Mouse (Mus musculus) hindbrain, embryonic 15.5 days (tissue): ENCODE measurements around the gene 4931422A03Rik. TPM values are rescaled to one million over a fixed set of nuclear protein-coding genes. Genes with fewer than 3 reads are reported as not detected.

Experiments used
- ATAC-seq: fragments of 200-750 bp; cut with Nextera tagmentation; 2 replicates; pipeline ENCODE4 v1.8.0; 2017; ENCODE audit warnings: low read depth, moderate number of reproducible peaks, moderate TSS enrichment; ENCODE audit not compliant: low FRiP score
- H3K27ac ChIP-seq: fragments of 300-500 bp; sonication (generic); replicated peaks from 2 replicates; pipeline ENCODE4 v1.5.1; 2015; ENCODE audit warnings: mild to moderate bottlenecking, inconsistent platforms
- H3K27me3 ChIP-seq: fragments of 300-500 bp; sonication (generic); 2 replicates; pipeline ENCODE4 v1.6.1; 2015; ENCODE audit warnings: control low read depth, inconsistent platforms
- H3K36me3 ChIP-seq: fragments of 300-500 bp; sonication (generic); 2 replicates; pipeline ENCODE4 v1.6.1; 2015; ENCODE audit warnings: control low read depth, inconsistent platforms
- H3K4me1 ChIP-seq: fragments of 300-500 bp; sonication (generic); replicated peaks from 2 replicates; pipeline ENCODE4 v1.6.1; 2015; ENCODE audit warnings: control low read depth, inconsistent platforms
- H3K4me2 ChIP-seq: fragments of 300-500 bp; sonication (generic); 2 replicates; pipeline ENCODE4 v1.6.1; 2015; ENCODE audit warnings: moderate library complexity, mild to moderate bottlenecking, inconsistent platforms
- H3K4me3 ChIP-seq: fragments of 300-500 bp; sonication (generic); 2 replicates; pipeline ENCODE4 v1.5.1; 2015; ENCODE audit warnings: mild to moderate bottlenecking, inconsistent platforms
- H3K9ac ChIP-seq: fragments of 300-500 bp; sonication (generic); 2 replicates; pipeline ENCODE4 v1.6.1; 2015; ENCODE audit warnings: inconsistent platforms
- H3K9me3 ChIP-seq: fragments of 300-500 bp; sonication (generic); 2 replicates; pipeline ENCODE4 v1.6.1; 2016; ENCODE audit warnings: control low read depth, inconsistent platforms
- WGBS: fragments of 180-500 bp; shearing (Covaris S2); methylation state at CpG from one replicate; pipeline ENCODE4 v1.1.7; 2015; 5-methylcytosine and 5-hydroxymethylcytosine counted together
- polyA plus RNA-seq: library from polyadenylated mRNA; unstranded; fragments of >200 nt; fragmentation: Nextera tagmentation; extraction: Ambion mirVana; gene quantifications from 2 replicates; pipeline ENCODE4 v1.2.1, GENCODE M21; 2015

Gene 4931422A03Rik
- polyA plus RNA-seq, 1 experiment from 2014 or later, result 2.7 TPM

- H3K4me1 ChIP-seq, result peaks cover under 1% of the 10 kb centered on the region; the same call in 1 of the 2 replicates
- H3K4me3 ChIP-seq, result no peak overlapping the region
- ATAC-seq, result no peak
- no peak overlapping the region for H3K4me2 ChIP-seq
- no peak overlapping the region for H3K9ac ChIP-seq
- H3K27me3 ChIP-seq, result no peaks in the 10 kb centered on the region
- H3K36me3 ChIP-seq, result no peaks in the 10 kb centered on the region
- WGBS, result 67% methylated on average over 3 of the region's 3 CpGs
- no peak overlapping the region for H3K27ac ChIP-seq
- H3K9me3 ChIP-seq, result no peaks in the 10 kb centered on the region
These were observed 87.1 kb downstream of the 4931422A03Rik start for GRCm38 (mm10) chr2:103941085-103941484.

GRCm38 (mm10) chr2:103939003-103939402 is 89.2 kb downstream of the 4931422A03Rik start:
- no peak for ATAC-seq
- Histone ChIP-seq H3K4me2 (no peak overlapping the region), H3K9ac (no peak overlapping the region), H3K4me3 (no peak overlapping the region), H3K27ac (no peak overlapping the region), H3K9me3 (no peaks in the 10 kb centered on the region), H3K36me3 (no peaks in the 10 kb centered on the region), H3K27me3 (no peaks in the 10 kb centered on the region), H3K4me1 (no peaks in the 10 kb centered on the region)

- H3K27me3 ChIP-seq, result no peaks in the 10 kb centered on the region
- H3K9ac ChIP-seq, result no peak overlapping the region
- H3K4me2 ChIP-seq, result no peak overlapping the region
- ATAC-seq, result no peak
- H3K4me3 ChIP-seq, result no peak overlapping the region
- no peaks in the 10 kb centered on the region for H3K36me3 ChIP-seq
- 80% methylated on average over 1 of the region's 1 CpGs for WGBS
- no peaks in the 10 kb centered on the region for H3K9me3 ChIP-seq
- H3K27ac ChIP-seq, result no peak overlapping the region
- no peaks in the 10 kb centered on the region for H3K4me1 ChIP-seq
These were observed 89.6 kb downstream of the 4931422A03Rik start for GRCm38 (mm10) chr2:103938573-103938972.

GRCm38 (mm10) chr2:103937670-103938069 is 90.5 kb downstream of the 4931422A03Rik start:
- Histone ChIP-seq H3K9me3 (no peaks in the 10 kb centered on the region), H3K4me2 (no peak overlapping the region), H3K4me3 (no peak overlapping the region), H3K27ac (no peak overlapping the region), H3K27me3 (no peaks in the 10 kb centered on the region), H3K9ac (no peak overlapping the region), H3K4me1 (no peaks in the 10 kb centered on the region), H3K36me3 (no peaks in the 10 kb centered on the region)
- WGBS, result 81% methylated on average over 2 of the region's 2 CpGs
- no peak for ATAC-seq

GRCm38 (mm10) chr2:103936666-103937065 is 91.5 kb downstream of the 4931422A03Rik start:
- no peak overlapping the region for H3K4me3 ChIP-seq
- no peak overlapping the region for H3K4me2 ChIP-seq
- 90% methylated on average over 2 of the region's 2 CpGs for WGBS
- no peaks in the 10 kb centered on the region for H3K27me3 ChIP-seq
- no peaks in the 10 kb centered on the region for H3K9me3 ChIP-seq
- no peak overlapping the region for H3K9ac ChIP-seq
- ATAC-seq, result no peak
- no peaks in the 10 kb centered on the region for H3K36me3 ChIP-seq
- H3K27ac ChIP-seq, result no peak overlapping the region
- no peaks in the 10 kb centered on the region for H3K4me1 ChIP-seq

GRCm38 (mm10) chr2:103935691-103936435 is 92.3 kb downstream of the 4931422A03Rik start:
- no peak overlapping the region for H3K9ac ChIP-seq
- ATAC-seq, result no peak
- H3K4me3 ChIP-seq, result no peak overlapping the region
- H3K4me1 ChIP-seq, result peaks cover 3% of the 10 kb centered on the region; the same call in 1 of the 2 replicates
- no peak overlapping the region for H3K4me2 ChIP-seq
- no peaks in the 10 kb centered on the region for H3K27me3 ChIP-seq
- no peak overlapping the region for H3K27ac ChIP-seq
- H3K36me3 ChIP-seq, result no peaks in the 10 kb centered on the region
- no peaks in the 10 kb centered on the region for H3K9me3 ChIP-seq
- whole genome bisulfite sequencing, result 53% methylated on average over 10 of the region's 10 CpGs

- no peak overlapping the region for H3K27ac ChIP-seq
- no peak overlapping the region for H3K9ac ChIP-seq
- H3K27me3 ChIP-seq, result no peaks in the 10 kb centered on the region
- WGBS, result 89% methylated on average over 3 of the region's 3 CpGs
- ATAC-seq, result no peak
- H3K4me3 ChIP-seq, result no peak overlapping the region
- peaks cover 14% of the 10 kb centered on the region for H3K4me1 ChIP-seq
- no peak overlapping the region for H3K4me2 ChIP-seq
- H3K36me3 ChIP-seq, result no peaks in the 10 kb centered on the region
- no peaks in the 10 kb centered on the region for H3K9me3 ChIP-seq
These were observed 93.5 kb downstream of the 4931422A03Rik start for GRCm38 (mm10) chr2:103934670-103935069.

- no peak overlapping the region for H3K4me2 ChIP-seq
- H3K27me3 ChIP-seq, result no peaks in the 10 kb centered on the region
- H3K9ac ChIP-seq, result no peak overlapping the region
- no peak overlapping the region for H3K27ac ChIP-seq
- no peak overlapping the region for H3K4me3 ChIP-seq
- no peak for ATAC-seq
- H3K9me3 ChIP-seq, result no peaks in the 10 kb centered on the region
- peaks cover 17% of the 10 kb centered on the region for H3K4me1 ChIP-seq
- no peaks in the 10 kb centered on the region for H3K36me3 ChIP-seq
- WGBS, result 31% methylated on average over 7 of the region's 7 CpGs
These were observed 93.9 kb downstream of the 4931422A03Rik start for GRCm38 (mm10) chr2:103934270-103934669.

- Histone ChIP-seq H3K9ac (no peak overlapping the region), H3K27me3 (no peaks in the 10 kb centered on the region), H3K9me3 (no peaks in the 10 kb centered on the region), H3K4me1 (peaks cover 32% of the 10 kb centered on the region), H3K36me3 (no peaks in the 10 kb centered on the region), H3K4me2 (no peak overlapping the region), H3K4me3 (no peak overlapping the region), H3K27ac (no peak overlapping the region)
- ATAC-seq, result no peak
- WGBS, result 77% methylated on average over 9 of the region's 9 CpGs
These were observed 95.7 kb downstream of the 4931422A03Rik start for GRCm38 (mm10) chr2:103932480-103932879.

- Histone ChIP-seq H3K9me3 (no peaks in the 10 kb centered on the region), H3K27ac (no peak overlapping the region), H3K4me1 (peaks cover 34% of the 10 kb centered on the region), H3K36me3 (no peaks in the 10 kb centered on the region), H3K4me3 (no peak overlapping the region), H3K9ac (no peak overlapping the region), H3K4me2 (no peak overlapping the region), H3K27me3 (no peaks in the 10 kb centered on the region)
- 54% methylated on average over 2 of the region's 2 CpGs for WGBS
- ATAC-seq, result no peak
These were observed 96.1 kb downstream of the 4931422A03Rik start for GRCm38 (mm10) chr2:103932025-103932424.

- H3K4me2 ChIP-seq, result no peak overlapping the region
- no peak for ATAC-seq
- no peaks in the 10 kb centered on the region for H3K36me3 ChIP-seq
- WGBS, result 69% methylated on average over 7 of the region's 7 CpGs
- no peak overlapping the region for H3K9ac ChIP-seq
- H3K27me3 ChIP-seq, result no peaks in the 10 kb centered on the region
- H3K27ac ChIP-seq, result no peak overlapping the region
- no peak overlapping the region for H3K4me3 ChIP-seq
- H3K9me3 ChIP-seq, result no peaks in the 10 kb centered on the region
- peaks cover 34% of the 10 kb centered on the region for H3K4me1 ChIP-seq
These were observed 96.7 kb downstream of the 4931422A03Rik start for GRCm38 (mm10) chr2:103931511-103931911.

- H3K27me3 ChIP-seq, result no peaks in the 10 kb centered on the region
- H3K9ac ChIP-seq, result no peak overlapping the region
- H3K4me3 ChIP-seq, result no peak overlapping the region
- WGBS, result 34% methylated on average over 13 of the region's 13 CpGs
- H3K9me3 ChIP-seq, result no peaks in the 10 kb centered on the region
- no peak for ATAC-seq
- peaks cover 34% of the 10 kb centered on the region for H3K4me1 ChIP-seq
- H3K27ac ChIP-seq, result no peak overlapping the region
- H3K4me2 ChIP-seq, result no peak overlapping the region
- no peaks in the 10 kb centered on the region for H3K36me3 ChIP-seq
These were observed 97.7 kb downstream of the 4931422A03Rik start for GRCm38 (mm10) chr2:103930306-103931019.
